Mouse (Mus musculus): ENCODE data around the gene Eif4a1. TPM values are rescaled to one million over a fixed set of nuclear protein-coding genes. Genes with fewer than 3 reads are reported as not detected.
"Not testable (repeated sequence)": the region's sequence is repeated elsewhere in the genome, so short reads cannot be mapped to it uniquely, and the experiment has no call there.

Eif4a1 gene
- polyA plus RNA-seq, 1 experiment = 210 TPM

GRCm38 (mm10) chr11:69707873-69708381 lies 35.7 kb upstream of the Eif4a1 start:
- H3K4me1 ChIP-seq (ENCODE audit: control insufficient read depth, insufficient read depth, low read length) = peaks cover 3% of the 10 kb centered on the region
- no peak overlapping the region for H3K4me3 ChIP-seq (ENCODE audit: control insufficient read depth, low read depth, low read length)
- no peaks in the 10 kb centered on the region for H3K36me3 ChIP-seq (ENCODE audit: control insufficient read depth, insufficient read depth, low read length)
- no peak for TF ChIP-seq CTCF (IDR thresholded peaks at IDR 0.05; ENCODE audit: control insufficient read depth, insufficient read depth, insufficient replicate concordance, low read depth, low read length)
- no peak for TF ChIP-seq POLR2A (IDR thresholded peaks at IDR 0.05; ENCODE audit: control insufficient read depth, low read depth, low read length)
- H3K27me3 ChIP-seq (ENCODE audit: control insufficient read depth, insufficient read depth, low read length) = no peaks in the 10 kb centered on the region
- no peak overlapping the region for H3K27ac ChIP-seq (ENCODE audit: control insufficient read depth, insufficient read depth, low read depth, low read length)

GRCm38 (mm10) chr11:69707480-69707847 lies 35.2 kb upstream of the Eif4a1 start:
- Histone ChIP-seq H3K4me3 (ENCODE audit: control insufficient read depth, low read depth, low read length) (no peak overlapping the region), H3K27ac (ENCODE audit: control insufficient read depth, insufficient read depth, low read depth, low read length) (no peak overlapping the region), H3K4me1 (ENCODE audit: control insufficient read depth, insufficient read depth, low read length) (peaks cover 2% of the 10 kb centered on the region), H3K36me3 (ENCODE audit: control insufficient read depth, insufficient read depth, low read length) (no peaks in the 10 kb centered on the region), H3K27me3 (ENCODE audit: control insufficient read depth, insufficient read depth, low read length) (no peaks in the 10 kb centered on the region)
- TF ChIP-seq POLR2A (IDR thresholded peaks at IDR 0.05; ENCODE audit: control insufficient read depth, low read depth, low read length) (no peak), CTCF (IDR thresholded peaks at IDR 0.05; ENCODE audit: control insufficient read depth, insufficient read depth, insufficient replicate concordance, low read depth, low read length) (no peak)

- H3K4me3 ChIP-seq (ENCODE audit: control insufficient read depth, low read depth, low read length) = no peak overlapping the region
Observed at GRCm38 (mm10) chr11:69706775-69707479, 34.7 kb upstream of the Eif4a1 start.

GRCm38 (mm10) chr11:69704613-69705010 lies 32.4 kb upstream of the Eif4a1 start:
- no peak overlapping the region for H3K27ac ChIP-seq (ENCODE audit: control insufficient read depth, insufficient read depth, low read depth, low read length)
- no peaks in the 10 kb centered on the region for H3K27me3 ChIP-seq (ENCODE audit: control insufficient read depth, insufficient read depth, low read length)
- H3K4me3 ChIP-seq (ENCODE audit: control insufficient read depth, low read depth, low read length) = no peak overlapping the region
- TF ChIP-seq POLR2A (IDR thresholded peaks at IDR 0.05; ENCODE audit: control insufficient read depth, low read depth, low read length) (no peak), CTCF (IDR thresholded peaks at IDR 0.05; ENCODE audit: control insufficient read depth, insufficient read depth, insufficient replicate concordance, low read depth, low read length) (no peak)
- peaks cover 2% of the 10 kb centered on the region for H3K4me1 ChIP-seq (ENCODE audit: control insufficient read depth, insufficient read depth, low read length)
- no peaks in the 10 kb centered on the region for H3K36me3 ChIP-seq (ENCODE audit: control insufficient read depth, insufficient read depth, low read length)

More at GRCm38 (mm10) chr11:69706775-69707479, 34.7 kb upstream of the Eif4a1 start:
- H3K4me1 ChIP-seq (ENCODE audit: control insufficient read depth, insufficient read depth, low read length) = peaks cover 2% of the 10 kb centered on the region
- no peak for TF ChIP-seq POLR2A (IDR thresholded peaks at IDR 0.05; ENCODE audit: control insufficient read depth, low read depth, low read length)
- peak overlapping the region; percentile 0; the same call in 1 of the 2 replicates for H3K27ac ChIP-seq (ENCODE audit: control insufficient read depth, insufficient read depth, low read depth, low read length)
- H3K36me3 ChIP-seq (ENCODE audit: control insufficient read depth, insufficient read depth, low read length) = no peaks in the 10 kb centered on the region
- no peaks in the 10 kb centered on the region for H3K27me3 ChIP-seq (ENCODE audit: control insufficient read depth, insufficient read depth, low read length)

GRCm38 (mm10) chr11:69703814-69704612 lies 31.8 kb upstream of the Eif4a1 start:
- Histone ChIP-seq H3K27me3 (ENCODE audit: control insufficient read depth, insufficient read depth, low read length) (no peaks in the 10 kb centered on the region), H3K4me1 (ENCODE audit: control insufficient read depth, insufficient read depth, low read length) (peaks cover 2% of the 10 kb centered on the region), H3K4me3 (ENCODE audit: control insufficient read depth, low read depth, low read length) (no peak overlapping the region), H3K36me3 (ENCODE audit: control insufficient read depth, insufficient read depth, low read length) (no peaks in the 10 kb centered on the region), H3K27ac (ENCODE audit: control insufficient read depth, insufficient read depth, low read depth, low read length) (no peak overlapping the region)
- TF ChIP-seq CTCF (IDR thresholded peaks at IDR 0.05; ENCODE audit: control insufficient read depth, insufficient read depth, insufficient replicate concordance, low read depth, low read length) (no peak), POLR2A (IDR thresholded peaks at IDR 0.05; ENCODE audit: control insufficient read depth, low read depth, low read length) (no peak)

GRCm38 (mm10) chr11:69703381-69703780 lies 31.2 kb upstream of the Eif4a1 start:
- not testable (repeated sequence) for H3K27me3 ChIP-seq (ENCODE audit: control insufficient read depth, insufficient read depth, low read length); H3K36me3 ChIP-seq (ENCODE audit: control insufficient read depth, insufficient read depth, low read length); H3K4me1 ChIP-seq (ENCODE audit: control insufficient read depth, insufficient read depth, low read length); H3K27ac ChIP-seq (ENCODE audit: control insufficient read depth, insufficient read depth, low read depth, low read length); H3K4me3 ChIP-seq (ENCODE audit: control insufficient read depth, low read depth, low read length)

- not testable (repeated sequence) for H3K36me3 ChIP-seq (ENCODE audit: control insufficient read depth, insufficient read depth, low read length); H3K4me3 ChIP-seq (ENCODE audit: control insufficient read depth, low read depth, low read length); H3K4me1 ChIP-seq (ENCODE audit: control insufficient read depth, insufficient read depth, low read length); H3K27me3 ChIP-seq (ENCODE audit: control insufficient read depth, insufficient read depth, low read length); H3K27ac ChIP-seq (ENCODE audit: control insufficient read depth, insufficient read depth, low read depth, low read length)
Observed at GRCm38 (mm10) chr11:69702886-69703285, 30.7 kb upstream of the Eif4a1 start.
